Mouse (Mus musculus) liver, embryonic 11.5 days (tissue): ENCODE results near the gene Hoxa6. TPM values are rescaled to one million over a fixed set of nuclear protein-coding genes. Genes with fewer than 3 reads are reported as not detected.

ENCODE experiments used
- ATAC-seq: fragments of 200-750 bp; cut with Nextera tagmentation; replicated peaks from 2 replicates; pipeline ENCODE4 v1.8.0; 2017; ENCODE audit warnings: moderate number of reproducible peaks, mild to moderate bottlenecking, moderate TSS enrichment, moderate library complexity; ENCODE audit not compliant: low FRiP score
- DNase-seq: peaks from one replicate; pipeline ENCODE4 v3.0.0-alpha.2; 2017; ENCODE audit warnings: low spot score
- H3K27ac ChIP-seq: fragments of 300-500 bp; sonication (generic); 2 replicates; pipeline ENCODE4 v1.5.1; 2014; ENCODE audit warnings: mild to moderate bottlenecking, low read depth, low read length, control low read depth
- H3K27me3 ChIP-seq: fragments of 300-500 bp; sonication (generic); replicated peaks from 2 replicates; pipeline ENCODE4 v1.6.1; 2014; ENCODE audit warnings: low read length, mixed read lengths; ENCODE audit not compliant: control insufficient read depth, insufficient read depth
- H3K36me3 ChIP-seq: fragments of 300-500 bp; sonication (generic); 2 replicates; pipeline ENCODE4 v1.6.1; 2014; ENCODE audit warnings: mild to moderate bottlenecking, low read length, moderate library complexity, mixed read lengths; ENCODE audit not compliant: control insufficient read depth, insufficient read depth
- H3K4me1 ChIP-seq: fragments of 300-500 bp; sonication (generic); replicated peaks from 2 replicates; pipeline ENCODE4 v1.6.1; 2014; ENCODE audit warnings: low read length, mixed read lengths; ENCODE audit not compliant: control insufficient read depth, insufficient read depth
- H3K4me2 ChIP-seq: fragments of 300-500 bp; sonication (generic); 2 replicates; pipeline ENCODE4 v1.6.1; 2014; ENCODE audit warnings: mild to moderate bottlenecking, control low read depth, moderate library complexity
- H3K4me3 ChIP-seq: fragments of 300-500 bp; sonication (generic); 2 replicates; pipeline ENCODE4 v1.5.1; 2014; ENCODE audit warnings: low read depth, low read length, control low read depth
- H3K9ac ChIP-seq: fragments of 300-500 bp; sonication (generic); 2 replicates; pipeline ENCODE4 v1.6.1; 2014; ENCODE audit warnings: low read depth, low read length, control low read depth
- H3K9me3 ChIP-seq: fragments of 300-500 bp; sonication (generic); 2 replicates; pipeline ENCODE4 v1.6.1; 2016; ENCODE audit warnings: low read length, inconsistent platforms, mixed read lengths; ENCODE audit not compliant: control insufficient read depth
- WGBS: fragments of 180-500 bp; shearing (Covaris S2); extraction: QIAGEN DNeasy Blood & Tissue Kit; methylation state at CpG from one replicate; pipeline ENCODE4 v1.1.7; 2014; 5-methylcytosine and 5-hydroxymethylcytosine counted together
- polyA plus RNA-seq: library from polyadenylated mRNA; unstranded; fragments of >200 nt; fragmentation: Nextera tagmentation; extraction: Ambion mirVana; gene quantifications from 2 replicates; pipeline ENCODE4 v1.2.1, GENCODE M21; 2014

The Hoxa6 gene
- polyA plus RNA-seq, 1 experiment from 2014 or later, result 0.45 TPM

- 3% methylated on average over 38 of the region's 38 CpGs for WGBS
- no peak within 1 kb of the TSS for H3K9ac ChIP-seq
- H3K9me3 ChIP-seq, result no peaks in the 10 kb centered on the region
- DNase-seq, result no peak
- peaks cover 100% of the 10 kb centered on the region for H3K27me3 ChIP-seq
- H3K4me2 ChIP-seq, result peak within 1 kb of the TSS; percentile 48
- H3K4me3 ChIP-seq, result peak within 1 kb of the TSS; percentile 29
- H3K36me3 ChIP-seq, result no peaks in the 10 kb centered on the region
- no peaks in the 10 kb centered on the region; the same call in 1 of the 2 replicates for H3K4me1 ChIP-seq
- ATAC-seq, result no peak
- H3K27ac ChIP-seq, result no peak within 1 kb of the TSS
These were observed 4.8 kb upstream of the Hoxa6 start, which contains the start of the genes Hoxa3 and Gm28308 for GRCm38 (mm10) chr6:52213119-52213986. TSS of gene Hoxa3 (minus strand) at chr6:52213336. TSS of gene Gm28308 (minus strand) at chr6:52213339.

DNA sequence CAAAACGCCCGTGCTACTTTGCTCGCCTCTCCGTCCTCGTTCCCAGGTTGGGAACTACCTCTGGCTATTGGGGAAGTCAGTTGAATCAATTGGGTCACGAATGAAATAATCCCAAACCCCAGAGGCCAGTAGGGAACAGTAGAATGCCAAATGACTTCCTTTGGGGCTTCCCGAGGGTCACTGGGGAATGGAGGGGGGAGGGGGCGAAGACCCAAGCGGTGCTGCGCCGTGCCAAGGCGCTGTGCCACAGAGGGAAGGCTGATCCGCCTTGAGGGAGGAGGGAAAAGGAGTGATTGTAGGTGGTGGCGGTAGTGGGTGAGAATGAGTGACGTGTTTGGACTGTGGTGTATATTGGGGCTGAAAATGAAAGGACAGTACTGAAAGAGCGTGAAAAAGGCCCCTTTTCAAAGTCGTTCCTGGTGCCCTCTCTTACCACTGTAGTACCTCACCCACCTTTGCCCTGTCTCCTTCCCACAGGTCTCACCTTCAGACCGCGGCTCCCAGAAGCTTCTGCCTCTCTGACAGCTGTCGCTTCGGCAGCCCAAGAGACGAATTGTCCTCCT is 4.1 kb upstream of the Hoxa6 start:
- Histone ChIP-seq H3K9ac (no peak overlapping the region), H3K27ac (no peak overlapping the region), H3K4me1 (no peaks in the 10 kb centered on the region; the same call in 1 of the 2 replicates), H3K4me3 (peak overlapping the region; percentile 29), H3K9me3 (no peaks in the 10 kb centered on the region), H3K27me3 (peaks cover 99% of the 10 kb centered on the region), H3K36me3 (no peaks in the 10 kb centered on the region), H3K4me2 (peak overlapping the region; percentile 48)
- ATAC-seq (no peak), DNase-seq (no peak)
- WGBS, result 1% methylated on average over 22 of the region's 22 CpGs

DNA sequence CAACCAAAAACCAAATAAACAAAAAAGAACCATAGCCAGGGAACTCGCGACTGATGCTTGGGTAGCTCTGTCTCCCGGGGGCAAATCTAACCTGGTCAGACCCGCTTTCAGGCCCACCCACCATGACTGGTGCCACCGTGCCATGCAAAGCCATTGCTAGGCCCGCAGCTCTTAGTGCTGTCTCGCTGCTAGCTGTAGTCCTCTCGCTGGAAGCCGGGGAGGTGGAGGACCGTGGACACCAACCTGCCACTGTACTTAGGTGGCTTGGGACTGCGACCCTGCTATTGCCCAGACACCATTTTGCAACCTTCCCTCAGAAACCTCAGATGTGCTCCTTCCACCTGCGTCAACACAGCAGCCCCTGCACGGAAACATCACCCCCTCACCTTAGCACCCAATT is 3.4 kb upstream of the Hoxa6 start:
- WGBS, result 4% methylated on average over 13 of the region's 13 CpGs
- Histone ChIP-seq H3K4me3 (peak overlapping the region; percentile 29), H3K9me3 (no peaks in the 10 kb centered on the region), H3K4me2 (peak overlapping the region; percentile 48), H3K4me1 (no peaks in the 10 kb centered on the region; the same call in 1 of the 2 replicates), H3K27ac (no peak overlapping the region), H3K27me3 (peaks cover 99% of the 10 kb centered on the region), H3K9ac (no peak overlapping the region), H3K36me3 (no peaks in the 10 kb centered on the region)
- DNase-seq (no peak), ATAC-seq (no peak)

DNA sequence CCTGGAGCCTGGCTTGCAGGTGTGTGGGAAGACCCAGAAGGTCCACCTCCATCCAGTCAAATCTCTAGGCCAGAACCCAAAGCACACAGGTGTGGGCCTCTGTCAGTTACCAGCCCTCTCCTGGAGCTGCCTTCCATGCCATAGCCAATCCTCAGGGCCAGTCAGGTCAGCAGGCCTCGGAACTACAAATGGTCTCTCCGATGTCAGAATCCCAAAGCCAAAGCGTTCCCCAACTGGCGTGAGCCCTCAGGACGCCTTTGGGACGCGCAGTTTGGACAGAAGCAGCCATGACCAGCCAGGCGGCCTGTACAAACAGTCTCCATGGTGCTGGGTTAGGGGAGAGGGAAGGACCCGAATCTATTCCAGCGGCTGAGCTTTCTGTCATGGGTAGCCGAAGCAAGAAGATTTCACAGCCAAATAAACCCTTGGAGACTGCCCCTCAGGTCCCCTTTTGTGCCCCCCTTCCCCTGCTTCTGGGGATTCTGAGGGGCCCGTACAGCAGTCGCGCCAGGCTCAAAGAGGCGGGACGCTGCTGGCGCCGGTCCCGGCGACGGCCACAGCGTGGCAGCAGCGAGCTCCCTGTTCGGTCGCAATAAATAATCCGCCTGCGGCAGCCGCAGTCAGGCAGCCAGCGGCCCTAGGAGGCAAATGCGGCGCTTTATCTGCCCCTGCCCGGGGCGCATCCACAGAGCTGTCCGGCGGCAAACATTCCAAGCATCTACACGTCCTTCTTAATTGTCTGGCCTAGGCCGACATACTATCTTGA is 2.8 kb upstream of the Hoxa6 start:
- Histone ChIP-seq H3K9me3 (no peaks in the 10 kb centered on the region), H3K4me3 (peak overlapping the region; percentile 29), H3K27ac (no peak overlapping the region), H3K36me3 (no peaks in the 10 kb centered on the region), H3K9ac (no peak overlapping the region), H3K4me1 (no peaks in the 10 kb centered on the region; the same call in none of the 2 replicates), H3K4me2 (peak overlapping the region; percentile 48), H3K27me3 (peaks cover 99% of the 10 kb centered on the region)
- DNase-seq (no peak), ATAC-seq (no peak; the same call in 1 of the 2 replicates)
- WGBS, result 3% methylated on average over 37 of the region's 37 CpGs

DNA sequence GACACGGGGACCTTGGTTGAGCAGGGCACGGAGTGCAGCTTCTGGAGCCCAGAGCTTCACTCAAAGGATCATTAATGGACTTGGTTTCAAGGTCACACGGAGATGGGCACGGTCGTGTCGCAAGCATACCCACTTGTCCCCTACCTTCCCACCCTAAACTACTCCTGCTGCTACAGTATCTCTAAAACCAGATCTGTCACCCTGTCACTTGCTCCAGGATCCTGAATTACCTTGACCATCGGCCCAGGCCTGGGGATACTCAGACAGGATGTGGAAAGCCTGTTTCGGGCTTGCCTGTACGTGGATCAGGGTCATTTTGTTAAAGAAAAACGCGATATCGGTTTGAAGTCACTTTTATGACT is 1.1 kb upstream of the Hoxa6 start:
- H3K4me1 ChIP-seq, result no peaks in the 10 kb centered on the region; the same call in none of the 2 replicates

GRCm38 (mm10) chr6:52208868-52209684 is 554 bp upstream of the Hoxa6 start:
- Histone ChIP-seq H3K36me3 (no peaks in the 10 kb centered on the region), H3K9me3 (no peaks in the 10 kb centered on the region), H3K4me1 (no peaks in the 10 kb centered on the region; the same call in none of the 2 replicates), H3K4me3 (peak overlapping the region; percentile 11), H3K27me3 (peaks cover 99% of the 10 kb centered on the region), H3K27ac (no peak overlapping the region), H3K4me2 (peak overlapping the region; percentile 49), H3K9ac (no peak overlapping the region)
- 8% methylated on average over 18 of the region's 18 CpGs for WGBS
- DNase-seq (no peak), ATAC-seq (no peak)

More for the DNA sequence above, 1.1 kb upstream of the Hoxa6 start:
- WGBS, result 7% methylated on average over 12 of the region's 12 CpGs
- Histone ChIP-seq H3K4me3 (no peak overlapping the region), H3K9me3 (no peaks in the 10 kb centered on the region), H3K4me2 (peak overlapping the region; percentile 49; the same call in 1 of the 2 replicates), H3K27ac (no peak overlapping the region), H3K36me3 (no peaks in the 10 kb centered on the region), H3K9ac (no peak overlapping the region), H3K27me3 (peaks cover 99% of the 10 kb centered on the region)
- no peak for ATAC-seq
- no peak for DNase-seq

GRCm38 (mm10) chr6:52207684-52207976 is 892 bp downstream of the Hoxa6 start:
- Histone ChIP-seq H3K9me3 (no peaks in the 10 kb centered on the region), H3K4me3 (no peak overlapping the region), H3K9ac (no peak overlapping the region), H3K4me2 (no peak overlapping the region), H3K4me1 (no peaks in the 10 kb centered on the region; the same call in none of the 2 replicates), H3K27ac (no peak overlapping the region), H3K36me3 (no peaks in the 10 kb centered on the region), H3K27me3 (peaks cover 99% of the 10 kb centered on the region)
- ATAC-seq (no peak), DNase-seq (no peak)
